Mouse (Mus musculus) activated CD4-positive, CD25-positive, alpha-beta regulatory T cell, adult 4 months (primary cell): ENCODE measurements around the gene Zfp14. TPM values are rescaled to one million over a fixed set of nuclear protein-coding genes. Genes with fewer than 3 reads are reported as not detected.

ENCODE experiments used
- ATAC-seq: one replicate; pipeline ENCODE4 v1.8.0; 2017
- polyA plus RNA-seq, 2 experiments: library from polyadenylated mRNA; unstranded; fragments of 100-300 nt; shearing (Covaris generic); gene quantifications; one replicate each; pipeline ENCODE4 v1.2.1; 2017

The Zfp14 gene
- polyA plus RNA-seq: 1 to 10 TPM; 4.3 to 5.2 TPM

DNA sequence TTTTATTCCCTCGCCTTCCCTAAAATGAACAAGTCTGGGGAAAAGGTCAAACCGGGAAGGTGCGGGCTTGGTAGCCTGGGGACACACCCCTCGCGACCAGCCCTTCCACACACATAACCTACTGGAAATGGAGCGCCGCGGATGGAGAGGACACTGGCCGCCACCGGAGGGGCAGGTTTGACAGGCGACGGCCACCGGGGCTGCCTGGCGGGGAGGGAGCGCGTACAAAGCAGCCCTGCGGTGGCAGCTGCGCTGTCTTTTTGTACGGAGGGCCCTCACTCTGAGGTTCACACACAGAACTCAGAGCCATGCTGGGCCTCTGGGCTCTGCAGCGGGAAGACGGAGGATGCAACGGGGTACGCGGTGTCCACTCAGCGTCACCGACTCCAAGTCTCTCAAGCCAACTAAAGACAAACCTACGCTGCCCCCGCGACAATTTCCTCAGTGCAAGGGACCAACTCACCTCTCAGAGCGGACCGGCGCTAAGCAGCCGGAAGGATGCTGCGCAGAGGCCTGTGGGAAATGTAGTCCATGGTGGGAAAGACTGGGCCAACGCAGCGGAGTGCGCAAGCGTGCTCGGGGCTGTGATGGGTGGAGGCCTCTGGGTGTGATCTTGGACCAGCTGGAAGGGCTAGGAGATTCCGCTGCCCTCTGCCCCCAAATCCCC is at the start of gene Zfp14:
Zfp14 (minus strand) TSS at position 499 of the 667 bp plus-strand sequence.
- peak; percentile 99 for ATAC-seq

DNA sequence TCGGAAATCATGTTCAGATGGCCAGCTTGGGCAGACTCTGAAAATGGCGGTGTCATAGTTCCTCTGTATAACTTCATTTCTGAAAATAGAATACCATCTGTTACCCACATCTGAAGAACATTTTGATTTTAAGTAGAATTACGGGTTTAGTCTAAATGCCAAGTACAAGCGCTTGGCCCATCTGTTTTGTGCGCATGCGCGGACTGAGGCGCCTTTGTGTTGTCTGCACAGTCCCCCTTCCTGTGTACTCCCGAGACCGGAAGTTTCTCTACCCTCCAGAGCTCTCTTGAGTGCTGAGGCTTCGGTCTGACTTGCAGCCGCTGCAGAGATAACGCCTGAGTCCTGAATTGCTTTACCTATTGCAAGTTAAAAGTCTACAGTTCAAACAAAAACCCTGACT is 48.1 kb upstream of the Zfp14 start:
- peak; percentile 76 for ATAC-seq

DNA sequence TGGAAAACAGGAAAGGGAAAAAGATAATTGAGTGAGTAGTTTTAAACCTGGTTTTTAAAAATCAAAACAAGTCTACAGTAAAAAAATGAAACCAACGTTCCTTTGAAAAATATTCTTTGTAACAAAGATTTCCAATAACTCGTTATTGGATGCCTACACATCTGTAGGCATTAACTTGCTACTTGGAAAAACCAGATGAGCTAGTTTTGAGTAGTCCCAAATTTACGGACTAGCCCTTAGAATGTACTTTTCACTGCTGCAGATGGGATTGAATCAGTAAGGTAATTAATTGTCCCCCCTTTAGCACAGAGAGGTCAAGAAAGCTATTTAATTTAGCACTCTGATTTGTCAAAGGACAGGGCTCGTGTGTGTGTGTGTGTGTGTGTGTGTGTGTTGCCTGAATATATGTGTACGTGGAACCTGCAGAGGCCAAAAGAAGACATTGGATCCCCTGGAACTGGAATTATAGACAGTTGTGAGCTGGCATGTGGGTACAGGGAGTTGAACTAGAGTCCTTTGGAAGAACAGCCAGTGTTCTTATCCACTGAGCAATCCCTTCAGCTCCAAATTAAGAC is 44.5 kb upstream of the Zfp14 start:
- ATAC-seq: no peak

DNA sequence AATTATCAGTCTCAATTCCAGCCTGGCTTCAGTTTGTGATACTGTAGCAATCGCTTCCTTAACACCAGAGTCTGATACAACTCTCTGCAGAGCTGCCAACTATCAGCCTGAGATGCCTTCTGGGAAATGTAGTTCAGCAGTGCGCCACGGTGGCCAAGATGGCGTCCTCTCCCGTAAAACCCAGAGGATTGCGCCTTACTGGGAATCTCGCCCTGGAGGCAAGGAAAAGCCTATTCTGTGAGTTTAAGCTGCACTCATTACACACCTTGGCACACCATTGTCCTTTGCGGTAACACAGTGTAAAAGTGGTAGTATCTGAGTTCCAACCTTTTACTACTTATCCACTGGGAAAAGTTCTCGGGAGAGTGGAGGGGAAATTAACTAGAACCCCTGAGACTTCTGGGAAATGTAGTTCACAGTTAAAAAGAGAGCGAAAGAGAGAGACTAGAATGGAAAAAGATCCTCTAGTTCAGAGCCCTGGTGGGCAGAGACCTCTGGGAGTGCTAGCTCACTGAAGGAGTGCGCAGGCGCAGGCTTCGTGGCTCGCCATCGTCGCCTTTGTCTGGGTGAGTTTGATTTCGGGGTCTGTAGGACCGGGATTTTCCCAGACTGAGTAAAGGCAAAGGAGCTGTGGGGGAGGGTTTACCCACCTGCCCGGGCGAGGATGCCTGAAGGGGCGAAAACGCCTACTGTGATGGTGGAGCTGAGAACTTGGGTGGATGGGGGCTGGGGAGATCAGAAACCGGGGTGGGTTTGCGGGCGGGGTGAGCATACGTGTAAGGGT is 43.7 kb upstream of the Zfp14 start, which contains the start of gene Zfp260:
Zfp260 (plus strand) TSS at position 132 of the 784 bp plus-strand sequence.
- peak; percentile 31 for ATAC-seq

DNA sequence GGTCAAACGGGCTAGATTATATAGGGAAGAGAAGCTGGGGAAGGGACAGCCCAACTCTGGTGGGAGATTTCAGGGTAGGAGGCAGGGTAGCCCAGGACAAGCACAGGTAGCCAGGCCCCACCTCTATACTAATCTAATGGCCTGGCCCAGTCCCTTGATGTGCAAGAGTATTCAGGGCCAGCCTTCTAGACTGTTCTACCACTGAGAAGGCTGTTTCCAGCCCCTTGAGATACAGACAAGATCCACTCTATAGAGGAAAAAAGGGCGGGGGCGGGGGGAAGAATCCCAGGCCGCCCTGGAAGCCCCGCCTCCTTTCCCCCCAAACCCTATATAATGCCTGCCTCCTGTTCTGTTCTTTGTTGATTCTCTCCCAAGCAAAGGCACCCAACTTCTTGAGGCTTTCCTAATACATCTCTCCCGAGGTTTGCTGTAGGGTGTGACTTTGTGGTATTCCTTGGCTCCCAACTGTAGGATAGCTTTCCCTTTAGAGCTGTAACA is 42.8 kb upstream of the Zfp14 start:
- no peak for ATAC-seq

DNA sequence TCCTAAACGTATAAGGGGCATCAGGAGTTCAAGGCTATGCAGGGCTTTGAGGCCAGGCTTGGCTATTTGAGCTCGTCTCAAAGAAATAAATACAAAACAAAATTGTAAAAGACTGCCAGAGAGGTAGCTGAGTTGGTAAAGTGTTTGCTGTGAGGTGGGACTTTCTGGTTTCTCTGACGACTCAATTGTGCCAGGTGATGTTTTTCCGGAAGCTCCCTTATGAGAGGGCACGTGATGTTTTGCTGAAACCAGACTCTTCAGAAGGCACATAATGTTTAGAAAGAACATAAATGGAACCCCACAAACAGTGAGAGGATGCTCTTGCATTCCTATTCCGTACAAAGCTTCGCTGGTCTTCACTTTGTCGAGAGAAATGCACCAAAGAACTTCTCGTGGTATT is 41.5 kb upstream of the Zfp14 start:
- no peak for ATAC-seq

DNA sequence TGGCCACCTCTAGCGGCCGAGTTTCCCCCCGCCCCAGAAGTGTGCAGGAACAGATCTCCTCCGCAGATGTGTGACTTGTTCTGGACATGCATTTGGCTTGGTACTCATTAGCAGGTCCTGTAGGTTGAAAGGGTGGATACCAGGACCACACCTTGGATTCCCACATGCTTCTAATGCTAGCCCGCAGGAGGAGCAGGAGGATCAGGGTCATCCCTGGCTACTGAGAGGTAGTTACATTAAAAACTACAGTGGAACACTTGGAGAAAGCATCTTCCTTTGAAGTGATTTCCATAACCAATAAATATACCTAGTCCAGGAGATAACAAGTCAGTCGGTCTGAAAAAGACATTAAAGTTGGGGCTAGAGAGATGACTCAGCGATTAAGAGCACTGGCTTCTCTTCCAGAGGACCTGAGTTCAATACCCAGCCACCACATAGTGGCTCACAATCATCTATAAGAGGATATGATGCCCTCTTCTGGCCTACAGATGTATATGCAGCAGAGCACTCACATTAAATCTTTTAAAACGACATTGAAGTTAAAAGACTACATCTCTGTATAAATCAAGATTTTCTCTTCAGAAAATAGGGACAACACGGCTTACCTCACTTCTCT is 39.9 kb upstream of the Zfp14 start:
- ATAC-seq: no peak

DNA sequence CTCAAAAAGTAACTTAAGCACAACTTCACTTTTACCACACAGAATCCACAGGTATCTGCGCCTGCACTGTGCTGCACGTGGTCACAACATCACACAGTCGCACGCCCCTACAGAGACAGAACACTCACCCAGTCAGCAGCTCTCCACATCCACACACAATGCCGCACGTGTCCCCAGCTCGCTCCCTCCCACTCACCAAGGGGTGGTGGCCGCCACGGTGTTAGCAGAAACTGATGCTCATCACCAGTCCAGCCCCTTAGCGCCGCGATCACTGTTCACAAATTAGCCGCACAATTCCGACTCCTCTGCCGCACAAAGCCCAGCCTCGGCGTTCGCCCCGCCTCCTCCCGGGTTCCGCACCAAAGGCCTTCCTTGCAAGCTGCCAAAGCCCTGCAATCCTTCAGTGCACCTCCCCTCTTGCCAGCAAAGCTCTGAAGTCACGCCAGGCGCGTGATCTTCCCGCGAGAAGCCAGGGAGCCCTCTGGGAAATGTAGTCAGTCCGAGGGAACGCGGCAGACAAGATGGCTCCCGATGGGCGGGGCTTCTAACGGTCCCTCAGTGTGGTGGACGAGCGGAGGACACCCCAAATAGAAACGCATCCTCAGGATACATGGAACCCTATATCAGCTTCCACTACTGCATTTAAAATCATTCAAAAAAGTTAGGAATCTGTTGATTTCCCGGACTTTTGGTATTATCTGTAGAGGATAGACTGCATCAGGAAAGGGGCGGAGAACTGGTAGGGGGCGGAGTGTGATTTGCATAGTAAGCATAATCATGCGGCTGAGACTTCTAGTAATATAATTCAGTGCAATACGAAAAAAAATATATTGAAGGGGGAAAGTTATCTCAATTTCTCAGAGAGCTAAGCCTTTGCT is 39.2 kb upstream of the Zfp14 start, which contains the start of the genes Gm26920 and Zfp566:
Gm26920 (minus strand) TSS at position 319 of the 878 bp plus-strand sequence.
Zfp566 (minus strand) TSS at position 436 of the 878 bp plus-strand sequence.
- peak; percentile 88 for ATAC-seq

DNA sequence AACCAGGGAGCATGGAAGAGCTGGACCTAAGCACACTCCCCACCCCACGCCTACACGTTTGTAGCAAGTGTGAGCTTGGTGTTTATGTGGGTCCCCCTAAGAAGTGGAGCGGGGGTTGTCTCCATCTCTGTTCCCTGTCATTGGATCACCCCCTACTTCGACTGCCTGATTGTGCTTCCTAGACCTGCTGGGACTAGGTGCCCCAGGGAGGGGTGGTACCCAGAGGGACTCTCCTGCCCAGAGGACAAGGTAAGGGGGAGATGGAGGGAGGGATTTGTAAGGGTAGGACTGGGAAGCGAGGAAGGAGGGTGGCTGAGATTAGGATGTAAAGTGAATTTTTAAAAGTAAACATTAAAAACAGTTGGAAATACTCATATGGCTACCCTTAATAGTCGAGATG is 38.2 kb upstream of the Zfp14 start:
- no peak for ATAC-seq

DNA sequence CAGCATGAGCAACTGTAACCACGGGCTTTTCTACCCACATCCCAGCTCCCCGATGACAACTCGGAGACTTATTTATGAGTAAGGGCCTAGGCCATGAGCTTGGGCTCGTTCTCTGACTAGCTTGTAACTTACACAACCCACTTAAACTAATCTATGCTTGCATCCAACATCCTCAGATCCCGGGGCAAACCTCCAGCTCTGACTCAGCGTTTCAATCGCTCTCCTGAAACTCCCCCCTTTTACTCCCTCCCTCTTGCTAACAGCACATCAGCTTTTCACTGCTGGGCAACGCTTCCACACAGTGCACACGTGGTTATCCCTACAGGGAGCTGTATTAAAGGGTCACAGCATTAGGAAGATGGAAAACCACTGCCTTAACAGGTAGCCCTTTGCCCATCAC is 35.3 kb upstream of the Zfp14 start:
- no peak for ATAC-seq

DNA sequence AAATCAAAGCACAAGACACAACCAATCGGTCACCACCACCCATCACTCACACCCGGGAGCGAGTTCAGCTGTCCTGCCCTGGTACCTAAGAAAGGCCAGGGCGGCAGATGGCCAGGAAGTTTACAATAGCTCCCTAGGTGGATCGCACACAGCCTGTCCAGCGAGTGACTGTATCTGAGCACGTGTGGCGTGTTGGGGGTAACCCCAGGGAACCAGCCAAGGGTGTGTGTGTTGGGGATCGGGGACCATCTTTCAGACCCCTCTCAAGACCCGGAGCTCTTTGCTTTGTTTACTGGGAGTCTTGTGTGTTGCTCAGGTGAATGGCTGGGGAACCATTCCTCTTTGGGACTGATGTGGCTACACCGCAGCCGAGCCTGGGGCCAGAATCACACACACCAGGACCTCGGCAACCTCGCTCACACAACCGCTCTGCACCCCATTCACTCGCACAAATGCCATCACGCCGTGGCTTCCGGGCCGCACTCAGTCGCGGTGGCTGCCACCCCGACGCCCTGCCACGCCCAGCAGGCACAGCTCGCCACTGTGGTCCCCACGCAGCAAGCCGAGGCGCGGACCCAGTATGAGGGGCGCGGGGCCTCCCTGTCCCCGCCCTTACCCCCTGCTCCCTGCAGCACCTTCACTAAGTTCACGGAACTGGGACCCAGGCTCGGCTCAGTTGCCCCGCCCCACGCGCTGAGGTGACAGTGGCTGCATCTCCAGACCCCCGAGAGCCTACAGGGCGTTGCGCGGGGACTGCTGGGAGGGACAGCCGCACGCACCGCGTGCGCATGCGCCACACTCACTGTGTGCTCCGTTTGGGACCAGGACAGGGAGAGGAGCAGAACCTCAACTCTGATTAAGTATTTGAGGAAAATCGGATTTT is 21.2 kb upstream of the Zfp14 start, which contains the start of gene Zfp82:
Zfp82 (minus strand) TSS at position 755 of the 883 bp plus-strand sequence.
- ATAC-seq: peak; percentile 87

DNA sequence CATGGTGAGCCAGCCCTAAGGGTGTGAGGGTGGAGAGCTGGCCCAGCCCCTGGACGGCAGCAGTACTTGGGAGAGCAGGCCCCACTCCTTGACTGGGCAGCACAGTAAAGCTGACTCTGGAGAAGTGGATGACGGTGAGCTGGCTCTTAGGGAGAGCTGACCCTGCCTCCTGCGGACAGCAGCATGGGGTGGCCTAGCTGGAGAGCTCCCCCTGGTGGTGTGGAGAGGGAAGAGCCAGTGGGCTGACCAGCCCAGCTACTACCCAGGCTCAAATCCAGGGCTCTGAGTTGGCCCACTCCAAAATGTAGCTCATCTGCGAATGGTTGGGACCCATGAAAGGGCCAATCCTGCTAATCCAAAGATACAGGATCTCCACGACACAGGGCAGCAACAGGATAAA is 13.4 kb upstream of the Zfp14 start:
- no peak for ATAC-seq

DNA sequence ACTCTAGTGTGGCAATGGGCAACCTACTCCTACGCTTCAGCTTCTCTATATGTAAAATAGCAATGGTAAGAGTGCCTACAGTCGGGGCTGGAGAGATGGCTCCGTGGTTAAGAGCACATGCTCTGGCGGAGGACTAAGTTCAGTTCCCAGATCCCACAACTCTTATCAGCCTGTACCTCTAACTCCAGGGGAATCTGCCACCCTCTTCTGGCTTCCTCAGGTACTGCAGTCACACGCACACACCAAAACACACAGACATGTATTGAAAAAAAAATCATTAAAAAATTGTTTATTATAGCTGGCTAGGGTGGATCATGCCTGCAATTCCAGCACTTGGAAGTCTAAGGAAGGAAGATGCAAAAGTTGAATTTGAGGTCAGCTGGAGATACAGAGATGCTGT is 11.3 kb upstream of the Zfp14 start:
- no peak for ATAC-seq

DNA sequence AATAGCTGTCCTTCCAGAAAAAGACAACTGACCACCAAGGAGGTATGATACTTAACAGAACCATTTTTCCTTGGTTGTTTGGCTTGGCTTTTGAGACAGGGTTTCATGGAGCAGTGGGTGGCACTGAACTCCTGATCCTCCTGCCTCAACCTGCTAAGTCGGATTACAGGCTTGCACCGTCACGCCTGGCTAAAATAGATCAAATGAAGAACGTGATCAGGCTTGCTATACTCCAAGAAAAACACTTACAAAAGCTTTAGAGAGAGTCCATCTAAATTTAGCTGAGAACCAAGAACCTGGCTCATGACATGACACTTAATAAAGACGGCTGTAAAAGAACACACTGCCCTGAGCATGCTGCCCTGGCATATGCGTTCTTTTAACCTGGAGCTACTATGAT is 9.2 kb upstream of the Zfp14 start:
- no peak for ATAC-seq

DNA sequence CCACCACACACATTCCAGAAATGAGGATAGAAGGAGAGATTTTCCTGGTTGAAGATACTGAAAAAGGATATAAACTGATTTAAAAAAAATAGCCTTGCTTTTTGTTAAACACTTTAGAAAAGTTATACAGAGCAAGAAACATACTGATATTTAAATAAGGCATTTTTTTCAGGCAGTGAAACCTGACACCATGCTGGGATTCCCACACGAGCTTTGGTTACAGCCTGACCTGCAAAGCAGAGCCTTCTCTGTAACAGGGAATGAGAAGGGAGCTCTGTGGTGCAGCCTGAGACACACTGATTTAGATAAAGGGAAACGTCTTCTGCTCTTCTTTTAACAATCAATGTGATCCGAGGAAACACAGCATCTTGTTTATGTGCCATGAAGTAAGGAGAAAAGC is 2.4 kb upstream of the Zfp14 start:
- no peak for ATAC-seq

DNA sequence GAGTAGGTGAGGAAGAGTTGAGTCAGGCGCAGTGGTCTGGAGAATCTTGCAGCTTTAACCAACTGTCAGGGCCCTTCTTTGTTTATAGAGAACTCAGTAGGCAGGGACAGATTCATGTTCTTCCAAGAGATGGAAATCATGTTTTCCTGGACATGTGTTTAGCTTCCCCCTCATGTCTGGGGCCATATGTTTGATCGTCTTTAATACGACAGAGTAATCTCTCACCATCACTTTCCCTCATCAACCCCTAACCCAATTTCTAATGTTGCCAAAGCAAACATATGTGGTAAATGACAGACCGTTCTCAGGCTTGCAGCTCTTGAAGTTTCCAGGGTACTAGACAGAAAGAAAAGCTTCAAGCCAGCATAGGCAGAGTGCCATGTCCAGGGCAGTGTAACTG is 3.1 kb downstream of the Zfp14 start:
- ATAC-seq: no peak

DNA sequence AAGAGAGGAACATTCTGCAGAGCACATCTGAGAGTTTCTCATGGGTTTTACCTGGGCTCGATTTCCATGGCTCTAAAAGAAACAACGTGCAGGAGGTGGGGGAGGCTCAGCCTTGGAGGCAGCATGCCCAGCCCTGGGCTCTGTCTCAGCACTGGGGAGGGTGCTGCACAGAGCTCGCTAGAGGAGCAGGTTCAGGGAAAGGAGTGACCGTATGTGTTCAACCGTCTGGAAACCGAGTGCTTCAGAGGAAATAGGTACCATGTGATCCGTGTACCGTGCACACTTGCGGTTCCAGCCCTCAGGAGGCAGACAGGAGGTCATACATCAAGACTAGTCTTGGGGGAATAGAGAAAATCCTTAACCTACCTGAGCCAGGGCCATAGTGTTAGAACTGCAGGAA is 6.8 kb downstream of the Zfp14 start:
- no peak for ATAC-seq

DNA sequence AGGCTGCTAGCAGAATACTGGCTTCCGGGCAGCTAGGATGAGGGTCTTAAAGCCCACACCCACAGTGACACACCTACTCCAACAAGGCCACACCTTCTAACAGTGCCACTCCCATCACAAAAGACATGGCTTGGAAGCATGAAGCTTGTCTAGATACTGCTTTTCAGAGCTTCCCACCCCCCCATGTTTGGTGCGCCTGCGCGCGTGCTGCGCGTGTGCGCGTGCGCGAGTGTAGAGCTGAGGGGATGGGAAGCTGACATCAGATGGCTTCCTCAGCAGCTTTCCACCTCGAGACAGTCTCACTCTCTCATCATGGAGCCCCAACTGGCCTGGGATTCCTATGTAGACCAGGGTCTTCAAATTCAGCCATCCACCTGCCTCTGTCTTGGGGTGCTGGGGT is 16.8 kb downstream of the Zfp14 start:
- ATAC-seq: no peak

DNA sequence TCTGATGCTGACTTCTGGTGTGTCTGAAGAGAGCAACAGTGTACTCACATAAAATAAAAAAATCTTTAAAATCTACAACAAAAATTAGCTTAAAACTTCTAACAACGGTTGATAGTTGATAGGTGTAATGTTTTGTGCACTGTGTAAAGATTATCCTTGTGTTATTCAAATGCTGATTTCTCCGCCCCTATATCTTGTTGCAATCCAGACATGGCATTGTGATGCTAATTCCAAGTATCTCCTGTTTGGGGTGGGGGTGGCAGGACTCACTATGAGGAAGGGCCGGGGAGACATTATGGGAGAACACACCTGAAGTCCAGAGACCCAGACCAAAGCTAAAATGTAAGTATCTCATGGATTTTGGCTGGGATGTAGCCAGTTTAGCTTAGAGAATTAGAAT is 19.8 kb downstream of the Zfp14 start:
- no peak for ATAC-seq

DNA sequence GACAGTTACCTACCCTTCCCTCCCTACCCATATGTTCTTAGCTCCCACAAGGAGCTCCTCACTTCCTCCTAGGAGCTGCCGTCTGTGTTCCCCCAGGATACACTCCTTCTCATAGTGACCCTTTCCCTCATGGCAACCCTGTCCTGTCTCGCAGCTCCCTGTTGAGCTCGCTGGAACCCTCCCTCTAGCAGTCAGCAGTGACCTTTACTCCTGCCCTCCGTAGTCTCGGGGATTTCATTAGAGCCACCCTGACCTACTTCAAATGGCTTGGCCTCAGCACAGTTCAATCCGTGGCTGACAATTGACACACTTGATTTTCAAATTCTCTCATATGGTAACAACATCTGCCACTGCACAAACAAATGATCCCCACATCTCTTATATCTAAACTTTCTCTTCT is 20.5 kb downstream of the Zfp14 start:
- no peak for ATAC-seq

DNA sequence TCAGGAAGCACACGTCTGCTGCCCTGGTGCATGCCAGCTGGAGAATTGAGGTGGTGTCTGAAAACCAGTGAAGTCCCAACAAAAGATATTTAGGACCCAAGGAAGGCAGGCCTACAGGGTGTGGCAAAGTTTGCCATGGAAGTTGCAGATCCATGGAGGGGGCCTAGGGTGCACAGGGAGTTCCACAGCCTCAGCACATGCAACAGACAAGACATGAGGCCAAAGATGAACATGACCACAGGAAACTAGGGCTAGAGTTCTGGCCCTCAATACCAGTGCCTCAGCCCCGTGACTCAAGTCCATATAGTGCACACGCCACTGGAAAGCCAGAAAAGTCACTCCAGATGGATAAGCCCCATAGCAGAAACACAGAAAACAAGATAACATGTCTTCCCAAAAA is 22.6 kb downstream of the Zfp14 start:
- ATAC-seq: no peak
